15 mouse cellular contexts compared by ENCODE assay signal in the genomic region with DNA sequence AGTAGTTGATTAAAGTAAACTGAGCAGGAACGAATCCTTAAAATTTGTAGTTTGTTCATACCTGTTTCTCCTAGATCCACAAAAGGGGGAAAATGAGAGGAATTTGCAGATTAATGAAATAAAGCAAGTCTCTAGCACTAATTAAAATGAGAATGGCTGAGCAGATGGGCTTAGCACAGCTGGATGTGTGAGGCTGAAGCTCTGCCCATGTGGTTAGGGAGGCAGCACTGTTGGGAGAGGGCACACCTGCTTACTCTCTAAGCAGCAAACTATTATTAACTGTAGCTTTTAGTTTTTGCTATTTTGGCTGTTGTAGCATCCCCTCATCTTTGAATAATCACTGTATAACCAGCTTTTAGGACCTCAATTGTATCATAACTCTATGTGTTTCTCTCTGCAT.
"Had no signal": no experiment of that assay in that cellular context is flagged by ENCODE, and none has a peak within 500 bp of the region (broad histone marks: within the 10 kb centered on the region; RNA-seq: fewer than 3 reads in every experiment).

No protein-coding gene starts in this region.

- ATAC-seq: intestine, postnatal 0 days; liver, embryonic 12.5 days had no signal

- H3K9ac ChIP-seq: limb, embryonic 15.5 days; liver, embryonic 12.5 days; lung, embryonic 14.5 days; midbrain, embryonic 12.5 days; stomach, embryonic 15.5 days had no signal

- DNase-seq: kidney, adult 8-10 months; kidney, postnatal 36 days; layer of hippocampus, adult 9-11 months; lung, embryonic 14.5 days; lung, postnatal 10 days; lung, postnatal 4 days; right cerebral cortex, postnatal 14 days; thymus, adult 2 months; thymus, postnatal 25 days had no signal

- H3K27ac ChIP-seq: kidney, postnatal 0 days; limb, embryonic 15.5 days; liver, embryonic 12.5 days; midbrain, embryonic 12.5 days; stomach, embryonic 15.5 days had no signal

- H3K27me3 ChIP-seq: limb, embryonic 15.5 days; liver, embryonic 12.5 days; midbrain, embryonic 12.5 days; stomach, embryonic 15.5 days had no signal

- H3K4me1 ChIP-seq: liver, embryonic 12.5 days; stomach, embryonic 15.5 days had no signal

- H3K36me3 ChIP-seq: limb, embryonic 15.5 days; liver, embryonic 12.5 days; midbrain, embryonic 12.5 days; stomach, embryonic 15.5 days had no signal

- H3K4me3 ChIP-seq: limb, embryonic 15.5 days; liver, embryonic 12.5 days; midbrain, embryonic 12.5 days; stomach, embryonic 15.5 days had no signal

- H3K9me3 ChIP-seq: limb, embryonic 15.5 days; liver, embryonic 12.5 days; midbrain, embryonic 12.5 days; stomach, embryonic 15.5 days had no signal

- H3K4me2 ChIP-seq: limb, embryonic 15.5 days; liver, embryonic 12.5 days; lung, embryonic 14.5 days; midbrain, embryonic 12.5 days; stomach, embryonic 15.5 days had no signal
